Mouse (Mus musculus) adrenal gland, adult 18-20 months (tissue): ENCODE measurements around the gene Accsl. TPM values are rescaled to one million over a fixed set of nuclear protein-coding genes. Genes with fewer than 3 reads are reported as not detected.

Experiments used
- DNase-seq, 2 experiments: peaks; one replicate each; pipeline ENCODE4 v3.0.0; 2021 to 2022; ENCODE audit warnings: low spot score in 2 of 2
- long read RNA-seq, 2 experiments: library from polyadenylated mRNA; stranded (forward); transcript quantifications; one replicate each; pipeline ENCODE4 v2.0.0; 2021
- total RNA-seq, 2 experiments: library from RNA; stranded (reverse); gene quantifications; 1 replicate in 1 of 2; 2 replicates in 1 of 2; pipeline ENCODE4 v1.2.3; 2021

Accsl gene
- total RNA-seq = under 1 TPM; 0.40 to 0.74 TPM
- long read RNA-seq, experiment 1 = 0 reads
- long read RNA-seq, experiment 2, partial matches to known transcripts = 1 of 1 reads
- long read RNA-seq, experiment 2, other reads (novel, unspliced or antisense) = 0 of 1 reads

DNA sequence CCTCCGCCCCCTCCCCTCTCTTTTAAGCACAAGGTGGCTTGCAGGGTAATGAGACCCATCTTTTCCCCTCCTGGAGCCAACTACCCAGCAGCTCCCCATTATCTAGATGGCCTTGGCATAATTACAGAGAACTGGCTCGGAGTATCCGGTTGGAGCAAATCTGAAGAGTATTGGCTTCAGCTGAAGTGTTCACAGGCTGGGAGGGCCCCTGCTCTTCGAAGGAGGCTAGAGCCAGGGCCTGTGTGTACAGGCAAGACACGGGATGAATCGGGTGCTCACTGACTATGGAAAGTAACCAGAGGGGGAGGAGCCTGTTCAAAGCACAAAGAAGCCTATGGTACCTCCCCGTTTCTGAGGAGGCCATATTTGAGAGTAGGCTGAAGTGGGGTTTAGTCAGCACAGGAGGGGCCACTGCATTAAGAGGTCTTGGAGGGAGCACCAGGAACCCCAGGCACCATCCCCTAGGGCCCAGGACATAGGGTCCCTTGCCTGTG, at the start of gene Accsl:
TSS of gene Accsl (minus strand) at position 51 of the 494 bp plus-strand sequence.
- no peak for DNase-seq

DNA sequence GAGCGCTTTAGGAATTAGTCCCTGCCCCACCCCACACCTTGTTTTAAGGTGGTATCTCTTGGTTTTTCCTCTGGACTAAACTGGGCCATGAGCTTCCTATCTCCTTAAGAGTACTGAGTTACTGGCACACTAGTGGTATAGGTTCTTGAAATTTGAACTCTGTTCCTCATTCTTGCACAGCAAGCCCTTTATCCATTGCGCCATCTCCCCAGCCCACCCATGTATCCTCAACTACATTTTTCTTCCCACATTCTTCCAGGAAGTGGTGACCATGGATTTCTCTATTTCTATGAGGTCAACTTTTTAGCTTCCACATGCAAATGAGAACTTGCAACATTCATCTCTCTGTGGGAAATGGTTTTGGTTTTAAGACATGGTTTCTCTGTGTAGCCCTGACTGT, 44.6 kb upstream of the Accsl start:
- no peak for DNase-seq

DNA sequence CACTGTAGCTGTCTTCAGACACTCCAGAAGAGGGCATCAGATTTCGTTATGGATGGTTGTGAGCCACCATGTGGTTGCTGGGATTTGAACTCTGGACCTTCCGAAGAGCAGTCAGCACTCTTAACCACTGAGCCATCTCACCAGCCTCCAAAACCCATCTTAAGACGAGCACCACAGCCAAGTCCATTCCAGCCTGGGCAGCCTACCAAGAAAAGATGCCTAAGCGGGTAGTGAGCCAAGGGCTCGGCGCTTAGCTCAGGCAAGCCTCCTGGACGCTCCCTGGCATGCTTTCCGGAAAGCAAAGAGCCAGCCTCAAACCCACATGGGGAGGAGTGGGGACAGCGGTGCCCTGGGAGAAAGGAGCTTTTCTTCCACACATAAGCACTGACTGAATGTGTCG, 43.0 kb upstream of the Accsl start:
- DNase-seq = no peak

DNA sequence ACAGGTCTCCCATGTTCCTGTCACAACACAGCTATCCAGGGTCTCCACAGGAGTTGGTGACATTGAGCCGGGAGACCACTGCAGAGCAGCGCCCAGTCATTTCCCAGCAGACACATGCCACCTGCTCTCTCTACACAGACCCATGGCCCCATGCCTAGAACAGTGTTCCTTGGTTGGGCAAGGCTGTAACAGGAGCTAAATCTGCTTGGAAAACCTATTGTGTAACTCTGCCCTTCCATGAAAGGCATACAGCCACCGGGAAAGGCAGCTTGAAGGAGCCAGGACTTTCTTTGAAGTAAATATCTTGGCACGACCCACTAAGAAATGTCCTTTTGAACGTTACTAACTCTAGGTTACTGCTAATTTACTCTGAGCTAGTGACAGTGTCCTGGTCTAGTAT, 40.8 kb upstream of the Accsl start:
- no peak for DNase-seq

DNA sequence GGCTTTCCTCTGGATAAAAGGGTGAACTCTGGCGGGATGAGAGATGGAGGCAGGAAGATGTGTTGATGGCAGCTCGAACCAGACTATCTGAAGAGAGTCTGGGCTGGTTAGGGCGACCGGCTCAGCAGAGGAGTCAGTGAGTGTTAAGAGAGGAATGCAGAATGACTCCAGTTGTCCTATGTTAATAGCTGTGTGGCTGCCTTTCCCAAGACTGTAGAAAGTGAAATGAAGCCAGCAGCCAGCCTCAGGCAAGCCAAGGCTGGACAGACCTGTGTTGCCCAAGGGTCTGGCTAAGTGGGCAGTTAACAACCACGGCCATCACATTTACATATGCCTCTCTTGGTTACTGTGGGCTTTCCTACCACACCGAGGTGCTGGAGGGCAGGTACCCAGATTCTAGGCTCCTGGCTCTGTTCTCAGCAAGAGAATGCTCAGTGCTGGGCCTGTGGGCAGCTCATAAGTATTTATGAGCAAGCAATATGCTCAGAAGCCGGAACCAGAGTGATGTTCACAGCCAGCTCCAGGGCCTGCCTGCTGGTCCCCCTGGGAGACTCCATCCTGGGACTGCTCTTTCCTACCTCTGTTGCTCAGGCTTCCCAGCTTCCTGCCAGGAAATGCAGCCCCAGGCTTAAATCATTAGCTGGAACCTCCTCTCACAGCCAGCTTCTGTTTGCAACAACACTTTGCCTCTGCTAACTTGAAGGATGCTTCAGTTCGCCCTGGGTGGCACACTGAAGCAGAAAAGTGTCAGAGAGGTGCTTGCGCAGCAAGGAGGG, 38.8 kb upstream of the Accsl start:
- DNase-seq = no peak

DNA sequence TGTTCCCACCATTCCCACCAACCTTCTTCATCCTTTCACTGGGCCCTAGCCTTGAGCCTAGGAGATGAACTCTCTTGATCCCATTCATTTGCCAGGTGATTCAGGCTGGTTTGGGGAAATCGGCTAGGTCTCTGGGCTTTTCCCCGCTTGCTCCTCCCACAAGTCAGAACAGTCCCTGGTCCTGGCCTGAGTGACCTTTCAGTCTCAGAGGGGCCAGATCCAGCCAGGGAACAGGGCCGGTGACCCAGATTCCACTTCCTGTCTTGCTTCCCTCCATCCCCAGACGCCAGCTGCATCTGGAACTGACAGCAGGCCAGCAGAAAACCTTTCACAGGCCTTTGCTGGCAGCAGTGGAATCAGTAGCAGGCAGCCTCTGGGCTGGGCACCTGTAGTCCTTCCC, 37.4 kb upstream of the Accsl start:
- DNase-seq = no peak

DNA sequence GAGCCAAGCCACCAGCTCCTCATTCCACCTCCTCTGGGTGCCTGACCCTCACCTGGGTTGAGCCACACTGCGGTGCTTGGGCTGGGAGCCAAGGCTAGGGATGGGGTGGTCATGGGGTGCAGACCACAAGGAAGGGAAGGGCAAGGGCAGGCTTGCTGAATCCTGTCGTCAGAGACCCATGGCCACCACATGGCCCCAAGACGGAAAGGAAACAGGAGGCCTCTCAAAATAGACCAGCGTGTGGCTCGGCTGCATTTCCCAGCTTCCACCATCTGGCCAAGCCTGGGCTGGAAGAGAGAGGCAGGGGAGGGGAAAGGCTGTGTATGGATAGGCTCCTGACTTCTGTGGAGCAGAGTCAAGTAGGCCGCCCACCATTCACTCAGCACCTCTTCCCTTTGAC, 34.5 kb upstream of the Accsl start:
- no peak for DNase-seq

DNA sequence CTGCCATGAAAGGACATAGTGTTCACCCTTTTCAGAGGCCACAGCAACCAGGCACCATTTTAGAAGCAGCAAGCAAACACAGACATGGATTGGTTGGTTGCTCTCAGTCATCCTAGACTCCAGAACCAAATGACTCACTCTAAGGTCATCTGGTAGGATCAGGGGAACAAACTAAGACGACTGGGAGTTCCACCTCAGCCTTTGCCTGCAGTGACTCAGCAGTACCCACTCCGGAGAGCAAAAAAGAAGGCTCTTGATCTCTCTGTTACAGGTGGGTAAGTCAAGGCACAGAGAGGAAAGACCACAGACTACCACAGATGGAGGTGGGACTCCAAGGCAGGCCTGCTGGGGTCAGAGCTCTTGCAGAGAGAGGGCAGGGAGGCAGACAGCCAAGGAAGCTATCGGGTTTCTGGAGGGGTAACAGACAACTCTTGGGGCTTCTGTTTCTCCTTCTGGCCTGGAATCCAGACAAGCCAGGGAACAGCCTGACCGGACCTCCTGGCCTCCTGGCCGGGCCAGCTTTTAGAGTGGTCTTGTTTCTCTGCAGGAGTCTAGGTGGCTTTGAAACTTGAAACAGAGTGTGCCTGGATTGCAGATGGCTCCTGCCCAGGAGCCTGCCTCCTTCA, 33.8 kb upstream of the Accsl start:
- no peak for DNase-seq

DNA sequence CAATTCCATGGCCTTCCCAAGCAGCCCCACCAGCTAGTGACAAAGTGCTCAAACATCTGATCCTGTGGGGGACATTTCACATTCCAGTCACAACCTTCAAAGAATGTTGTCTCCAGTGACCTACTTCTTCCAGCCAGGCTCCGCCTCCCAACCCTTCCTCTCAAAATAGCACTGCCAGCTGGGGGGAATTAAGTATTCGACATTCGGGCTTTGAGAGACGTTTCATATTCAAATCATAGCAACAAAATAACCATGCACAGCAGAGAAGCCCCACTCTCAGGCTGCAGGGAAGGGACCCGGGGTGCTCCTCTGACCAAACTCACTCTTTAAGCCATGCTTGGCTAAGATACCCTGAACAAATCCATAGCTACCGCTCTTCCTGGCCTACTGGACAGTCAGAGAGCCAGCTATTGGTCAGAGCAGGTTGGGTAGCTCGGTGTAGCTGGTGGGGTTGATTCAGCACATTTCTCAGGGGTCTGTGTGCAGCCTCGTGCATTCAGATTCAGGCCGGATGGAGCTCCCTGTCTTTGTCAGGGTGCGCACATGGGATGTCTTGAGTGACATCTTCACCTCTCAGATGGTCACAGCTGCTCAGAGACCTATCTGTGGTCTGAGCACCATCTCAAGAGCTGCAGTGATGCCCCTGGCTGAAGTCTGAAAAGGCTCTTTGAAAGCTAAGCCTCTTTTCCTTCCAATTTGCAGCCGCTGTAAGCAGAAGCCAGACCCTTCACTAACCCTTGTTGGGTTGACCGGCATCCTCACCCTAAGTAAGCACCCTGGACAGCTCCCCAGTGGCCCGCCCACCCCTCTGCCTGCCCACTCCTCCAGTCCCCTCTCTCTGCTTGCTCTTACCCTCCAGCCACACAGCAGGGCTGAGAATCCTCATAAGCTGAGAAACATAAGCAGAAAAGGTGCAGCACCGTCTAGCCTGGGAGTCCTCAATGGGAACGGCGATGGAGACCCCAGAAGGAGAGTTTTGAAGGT, 30.7 kb upstream of the Accsl start:
- no peak for DNase-seq

DNA sequence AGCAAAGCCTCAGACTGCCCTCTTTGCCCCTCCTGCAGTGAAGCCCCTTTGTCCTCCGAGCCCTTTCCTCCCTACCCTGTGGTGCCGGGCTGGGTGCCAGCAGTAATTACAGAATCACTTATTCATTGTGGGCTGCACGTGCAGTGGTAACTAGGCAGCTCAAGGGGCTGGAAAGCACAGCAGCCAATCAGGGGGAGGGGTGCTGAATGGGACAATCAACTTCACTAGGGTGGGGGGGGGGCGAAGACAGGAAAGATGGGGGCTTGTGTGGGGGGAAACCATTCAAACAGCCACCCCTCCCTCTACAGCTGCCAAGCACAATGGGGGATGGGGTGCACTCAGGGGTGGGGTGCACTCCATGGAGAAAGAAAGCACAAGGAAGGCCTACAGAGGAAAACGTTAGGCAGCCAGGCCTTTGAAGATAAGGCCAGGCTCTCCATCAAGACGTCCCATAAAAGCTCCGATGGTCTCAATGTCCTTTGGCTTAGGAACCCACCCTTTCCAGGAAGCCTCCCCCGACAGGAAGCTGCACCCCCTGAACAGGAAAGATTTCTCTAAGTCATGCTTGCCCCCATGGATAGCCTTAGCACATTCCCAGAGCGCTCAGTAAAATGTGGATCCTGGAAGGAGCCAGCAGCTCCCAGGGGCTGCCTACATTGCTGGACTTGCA, 22.8 kb upstream of the Accsl start:
- no peak for DNase-seq

DNA sequence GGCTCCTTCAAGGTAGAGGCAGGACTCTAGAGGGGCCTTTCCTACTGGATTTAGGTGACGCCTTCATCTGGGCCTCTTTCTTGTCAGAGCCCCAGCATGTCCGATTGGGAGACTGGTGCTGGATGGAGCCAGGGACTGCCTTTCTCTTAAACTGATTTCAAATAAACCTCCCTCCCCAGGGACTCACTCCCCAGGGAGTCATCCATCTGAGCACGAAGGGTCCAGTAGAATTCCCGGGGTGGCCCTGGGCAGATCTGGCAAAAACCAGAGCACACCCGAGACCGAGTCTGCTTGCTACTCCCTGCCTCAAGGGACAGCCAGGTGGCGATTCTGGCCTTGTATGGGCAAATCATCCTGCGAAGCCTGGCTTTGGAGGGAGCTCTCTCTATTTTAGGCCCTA, 21.2 kb upstream of the Accsl start:
- DNase-seq = no peak

DNA sequence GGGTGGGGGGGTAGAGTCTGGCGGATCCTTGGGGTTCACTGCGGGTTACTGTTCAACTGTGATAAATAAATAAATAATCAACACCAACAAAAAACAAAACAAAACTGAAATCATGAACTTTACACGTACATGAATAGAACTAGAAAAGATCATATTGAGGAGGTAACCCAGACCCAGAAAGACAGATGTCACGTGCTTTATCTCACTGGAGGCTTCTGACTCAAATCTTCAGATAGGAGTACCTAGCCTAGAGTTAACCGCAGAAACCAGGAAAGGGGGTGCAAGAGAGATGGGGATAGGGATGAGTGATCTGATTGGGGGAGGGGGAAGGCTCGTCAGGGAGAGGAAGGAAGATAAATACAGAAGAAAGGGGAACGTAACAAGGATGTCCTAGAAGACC, 20.1 kb upstream of the Accsl start:
- no peak for DNase-seq

DNA sequence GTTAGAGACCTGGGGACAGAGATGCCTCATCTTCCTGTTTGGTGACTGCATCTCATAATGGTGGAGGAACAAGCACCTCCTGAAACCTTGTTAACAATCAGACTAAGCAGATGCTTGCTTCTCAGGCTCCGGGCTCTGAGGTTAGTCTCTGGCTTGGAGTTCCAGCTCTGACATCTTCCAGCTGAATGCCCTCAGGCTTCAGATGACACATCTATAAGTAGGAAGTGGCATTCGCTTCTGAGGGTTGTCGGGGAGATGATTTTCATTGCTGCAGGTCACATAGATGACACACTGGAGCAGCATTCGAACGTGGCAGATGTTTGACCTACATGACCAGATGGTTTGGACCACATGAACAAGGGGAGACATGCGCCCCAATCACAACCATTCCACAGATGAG, 19.4 kb upstream of the Accsl start:
- DNase-seq = no peak

DNA sequence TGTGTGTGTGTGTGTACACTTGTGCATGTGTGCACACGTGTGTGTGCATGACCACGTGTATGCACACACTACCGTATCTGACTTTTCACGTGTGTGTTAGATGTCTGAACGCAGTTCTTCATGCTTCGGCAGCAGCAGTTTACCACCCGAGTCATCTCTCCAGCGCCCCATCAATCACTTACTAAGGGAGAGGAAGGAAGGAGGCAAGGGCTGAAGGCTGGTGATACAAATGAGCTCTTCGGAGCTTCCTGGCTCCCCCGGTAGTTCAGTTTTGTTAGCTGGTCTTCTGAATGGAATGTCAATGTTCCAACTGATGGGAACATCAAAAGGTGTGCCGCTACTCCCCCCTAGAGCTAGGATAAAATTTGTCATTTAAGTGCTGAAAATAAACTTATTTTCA, 18.3 kb upstream of the Accsl start:
- DNase-seq = no peak

DNA sequence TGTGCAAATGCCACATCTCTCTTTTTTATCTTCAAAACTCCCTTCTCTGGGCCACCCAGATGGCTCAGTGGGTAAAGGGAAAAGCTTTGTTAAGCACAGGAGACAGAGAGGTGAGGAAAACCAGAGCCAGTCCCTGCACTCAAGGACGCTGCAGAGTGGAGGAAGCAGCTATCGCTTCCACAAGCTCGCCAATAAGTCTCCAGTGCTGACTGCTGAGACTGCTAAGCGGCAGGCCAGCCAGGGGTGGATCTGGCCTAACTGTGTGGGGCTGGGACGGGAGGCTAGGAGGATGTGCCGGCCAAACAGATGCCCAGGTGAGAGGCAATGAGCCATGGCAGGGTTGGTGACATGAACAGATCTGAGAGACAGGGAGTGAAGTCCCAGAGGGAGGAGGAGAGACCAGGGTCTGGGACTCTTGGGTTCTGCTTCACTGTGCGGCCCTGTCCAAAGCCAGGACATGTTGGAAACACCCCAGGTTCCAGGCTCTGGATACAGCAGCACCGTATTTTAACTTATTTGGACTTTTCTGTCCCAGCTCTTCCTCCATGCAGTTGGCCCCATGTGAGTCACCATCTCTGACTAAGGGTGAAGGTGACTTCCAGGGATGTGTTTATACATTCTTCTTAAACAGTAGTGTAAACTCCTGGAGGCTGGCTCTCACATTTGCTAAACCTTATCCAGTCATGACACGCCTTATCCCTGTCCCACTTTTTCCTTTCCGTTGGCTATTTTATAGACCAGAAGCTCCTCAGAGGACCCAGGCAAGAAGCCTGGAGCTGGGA, 17.2 kb upstream of the Accsl start:
- no peak for DNase-seq

DNA sequence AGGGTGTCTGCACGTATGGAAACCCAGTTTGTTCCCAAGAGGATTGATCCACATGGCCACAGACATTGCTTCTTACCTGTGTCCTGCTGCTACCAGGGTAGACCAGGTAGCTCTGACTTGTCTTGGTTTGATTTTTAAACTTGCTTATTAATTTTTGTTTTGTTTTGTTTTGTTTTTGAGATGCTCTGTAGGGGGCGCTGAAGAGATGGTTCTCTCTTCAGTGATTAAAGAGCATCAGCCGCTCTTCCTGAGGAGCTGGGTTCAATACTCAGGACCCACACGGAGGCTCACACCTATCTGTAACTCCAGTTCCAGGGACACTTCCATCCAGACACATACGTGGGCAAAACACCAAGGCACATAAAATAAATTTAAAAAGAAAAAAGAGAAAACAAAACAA, 14.1 kb upstream of the Accsl start:
- DNase-seq = no peak

DNA sequence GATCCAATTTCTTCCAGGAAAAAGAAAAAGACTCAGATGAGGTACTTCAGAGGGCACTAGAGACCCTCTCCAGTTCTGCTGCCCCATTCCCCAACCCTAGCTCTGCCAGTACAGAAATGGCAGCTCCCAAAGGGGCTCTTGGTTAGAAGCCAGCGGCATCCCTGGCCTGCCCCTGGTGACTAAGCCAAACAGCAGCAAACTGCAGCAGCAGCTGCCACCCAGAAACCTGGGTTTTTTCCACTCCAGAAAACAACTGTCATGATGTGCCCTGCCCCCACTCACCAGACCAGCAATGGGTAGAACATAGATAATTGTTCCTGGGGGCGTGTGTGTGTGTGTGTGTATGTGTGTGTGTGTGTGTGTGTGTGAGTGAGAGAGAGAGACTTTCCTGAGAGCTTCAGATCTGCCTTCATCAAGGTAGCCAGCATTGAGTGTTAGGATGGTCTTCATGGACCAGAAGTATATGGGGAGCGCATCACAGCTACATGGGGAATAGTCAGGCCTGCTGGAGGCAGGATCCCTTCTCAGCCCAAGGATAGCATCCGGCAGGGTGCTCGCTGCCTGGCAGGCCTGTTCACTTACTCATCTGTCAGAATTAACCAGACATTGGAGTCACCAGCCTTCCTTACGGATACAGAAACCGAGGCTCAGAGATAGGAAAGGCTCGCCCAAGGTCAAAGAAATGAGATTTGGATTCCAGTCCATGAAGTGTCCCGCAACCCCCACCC, 12.8 kb upstream of the Accsl start:
- peak in 1 of 2 experiments; percentile 40 for DNase-seq

DNA sequence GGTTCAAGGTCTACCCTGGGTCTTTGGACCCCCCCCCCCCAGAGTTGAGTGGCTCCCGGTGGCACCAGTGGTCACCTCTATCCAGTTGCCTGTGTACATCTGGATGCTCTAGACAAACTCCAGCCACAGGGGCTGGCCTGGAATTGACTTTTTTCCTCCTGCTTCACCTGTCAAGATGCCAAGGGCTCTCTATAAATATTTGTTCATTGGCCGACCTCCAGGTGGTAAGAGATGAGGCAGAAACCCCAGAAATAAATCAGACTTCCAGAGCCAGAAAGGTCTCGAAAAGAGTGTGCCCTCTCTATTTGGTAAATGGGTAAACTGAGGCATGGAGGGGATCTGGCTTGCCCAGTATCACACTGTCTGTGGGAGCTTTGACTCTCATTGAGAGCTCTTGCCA, 12.0 kb upstream of the Accsl start:
- no peak for DNase-seq

DNA sequence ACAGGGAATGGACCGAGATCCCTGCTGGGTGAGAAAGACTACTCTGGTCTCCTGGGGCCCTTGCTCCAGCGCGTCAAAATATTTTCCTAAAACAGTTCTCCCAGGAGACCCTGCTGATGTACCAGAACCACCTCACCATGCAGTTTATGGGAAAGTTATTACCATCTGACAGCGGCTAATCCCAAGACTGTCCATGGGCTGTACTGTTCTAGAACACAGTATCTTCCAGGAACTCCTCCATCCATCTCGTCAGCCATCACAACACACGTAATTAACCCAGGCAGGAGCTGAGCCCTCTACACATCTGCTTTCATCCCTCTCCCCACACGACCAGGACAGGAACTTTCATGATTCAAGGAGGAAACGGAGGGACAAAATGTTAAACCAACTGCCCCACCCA, 11.5 kb upstream of the Accsl start:
- DNase-seq = no peak
